Mouse (Mus musculus) forebrain, embryonic 16.5 days (tissue): ENCODE data around the gene Slc30a10. TPM values are rescaled to one million over a fixed set of nuclear protein-coding genes. Genes with fewer than 3 reads are reported as not detected.

Experiments used
- ATAC-seq: fragments of 200-750 bp; cut with Nextera tagmentation; 2 replicates; pipeline ENCODE4 v1.8.0; 2017; ENCODE audit warnings: mild to moderate bottlenecking, moderate library complexity
- H3K27ac ChIP-seq: fragments of 300-500 bp; sonication (generic); 2 replicates; pipeline ENCODE4 v1.5.1; 2014; ENCODE audit warnings: low read length, control low read depth
- H3K27me3 ChIP-seq: fragments of 300-500 bp; sonication (generic); replicated peaks from 2 replicates; pipeline ENCODE4 v1.6.1; 2014; ENCODE audit warnings: low read length; ENCODE audit not compliant: control insufficient read depth, insufficient read depth
- H3K36me3 ChIP-seq: fragments of 300-500 bp; sonication (generic); 2 replicates; pipeline ENCODE4 v1.6.1; 2014; ENCODE audit not compliant: control insufficient read depth, insufficient read depth
- H3K4me1 ChIP-seq: fragments of 300-500 bp; sonication (generic); replicated peaks from 2 replicates; pipeline ENCODE4 v1.6.1; 2014; ENCODE audit warnings: low read length; ENCODE audit not compliant: control insufficient read depth, insufficient read depth
- H3K4me2 ChIP-seq: fragments of 300-500 bp; sonication (generic); 2 replicates; pipeline ENCODE4 v1.6.1; 2014; ENCODE audit warnings: mild to moderate bottlenecking, low read length, control low read depth
- H3K4me3 ChIP-seq: fragments of 300-500 bp; sonication (generic); replicated peaks from 2 replicates; pipeline ENCODE4 v1.5.1; 2014; ENCODE audit warnings: mild to moderate bottlenecking, low read length, control low read depth
- H3K9ac ChIP-seq: fragments of 300-500 bp; sonication (generic); replicated peaks from 2 replicates; pipeline ENCODE4 v1.6.1; 2014; ENCODE audit warnings: low read depth, low read length, control low read depth
- H3K9me3 ChIP-seq: fragments of 300-500 bp; sonication (generic); 2 replicates; pipeline ENCODE4 v1.6.1; 2016; ENCODE audit warnings: low read length; ENCODE audit not compliant: control insufficient read depth
- WGBS: fragments of 180-500 bp; shearing (Covaris S2); extraction: QIAGEN DNeasy Blood & Tissue Kit; methylation state at CpG from one replicate; pipeline ENCODE4 v1.1.7; 2014; 5-methylcytosine and 5-hydroxymethylcytosine counted together
- polyA plus RNA-seq: library from polyadenylated mRNA; unstranded; fragments of >200 nt; fragmentation: Nextera tagmentation; extraction: Ambion mirVana; gene quantifications from 2 replicates; pipeline ENCODE4 v1.2.1, GENCODE M21; 2015

Gene Slc30a10
- polyA plus RNA-seq, 1 experiment from 2014 or later: 10.7 TPM

GRCm38 (mm10) chr1:185431998-185432317, 22.7 kb upstream of the Slc30a10 start:
- H3K27ac ChIP-seq: no peak overlapping the region
- H3K9ac ChIP-seq: no peak overlapping the region
- 85% methylated on average over 13 of the region's 13 CpGs for WGBS
- peaks cover 5% of the 10 kb centered on the region; the same call in 1 of the 2 replicates for H3K36me3 ChIP-seq
- H3K4me3 ChIP-seq: no peak overlapping the region
- H3K9me3 ChIP-seq: no peaks in the 10 kb centered on the region
- H3K4me1 ChIP-seq: peaks cover 8% of the 10 kb centered on the region; the same call in 1 of the 2 replicates
- H3K27me3 ChIP-seq: no peaks in the 10 kb centered on the region
- no peak overlapping the region for H3K4me2 ChIP-seq
- ATAC-seq: no peak

DNA sequence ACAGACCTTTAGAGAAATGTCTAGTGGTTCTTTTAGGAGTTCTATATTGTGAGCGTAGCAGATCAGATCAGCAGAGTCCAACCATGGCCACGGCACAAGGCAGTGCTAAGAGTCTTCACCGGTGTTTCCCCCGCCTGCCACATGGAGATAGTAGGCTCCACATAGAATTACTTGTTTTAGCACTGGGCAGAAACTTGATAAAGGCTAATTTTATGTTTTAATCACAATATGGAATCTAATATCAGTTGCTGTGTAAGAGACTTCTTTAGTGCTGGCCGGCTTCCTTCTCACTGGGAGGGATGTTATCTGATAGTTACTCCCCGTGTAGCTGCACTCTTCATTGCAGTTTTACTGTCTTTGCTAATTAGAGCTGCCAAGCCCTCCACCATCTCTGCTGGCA, 21.5 kb upstream of the Slc30a10 start:
- no peak overlapping the region for H3K4me3 ChIP-seq
- H3K4me1 ChIP-seq: peaks cover 12% of the 10 kb centered on the region
- 79% methylated on average over 6 of the region's 6 CpGs for WGBS
- no peaks in the 10 kb centered on the region for H3K9me3 ChIP-seq
- no peaks in the 10 kb centered on the region for H3K27me3 ChIP-seq
- H3K36me3 ChIP-seq: 0 out of 2 replicates have a peak, but pooled peaks cover 3% of the 10 kb centered on the region
- H3K4me2 ChIP-seq: no peak overlapping the region
- ATAC-seq: no peak
- H3K27ac ChIP-seq: no peak overlapping the region
- H3K9ac ChIP-seq: no peak overlapping the region

- H3K4me2 ChIP-seq: no peak overlapping the region
- H3K9ac ChIP-seq: no peak overlapping the region
- peak overlapping the region; percentile 93 for H3K27ac ChIP-seq
- no peaks in the 10 kb centered on the region for H3K36me3 ChIP-seq
- H3K4me1 ChIP-seq: peaks cover 51% of the 10 kb centered on the region
- peak; percentile 81 for ATAC-seq
- 22% methylated on average over 9 of the region's 9 CpGs for WGBS
- no peaks in the 10 kb centered on the region for H3K27me3 ChIP-seq
- H3K9me3 ChIP-seq: no peaks in the 10 kb centered on the region
- no peak overlapping the region for H3K4me3 ChIP-seq
Observed at GRCm38 (mm10) chr1:185438841-185439580, 15.6 kb upstream of the Slc30a10 start.

DNA sequence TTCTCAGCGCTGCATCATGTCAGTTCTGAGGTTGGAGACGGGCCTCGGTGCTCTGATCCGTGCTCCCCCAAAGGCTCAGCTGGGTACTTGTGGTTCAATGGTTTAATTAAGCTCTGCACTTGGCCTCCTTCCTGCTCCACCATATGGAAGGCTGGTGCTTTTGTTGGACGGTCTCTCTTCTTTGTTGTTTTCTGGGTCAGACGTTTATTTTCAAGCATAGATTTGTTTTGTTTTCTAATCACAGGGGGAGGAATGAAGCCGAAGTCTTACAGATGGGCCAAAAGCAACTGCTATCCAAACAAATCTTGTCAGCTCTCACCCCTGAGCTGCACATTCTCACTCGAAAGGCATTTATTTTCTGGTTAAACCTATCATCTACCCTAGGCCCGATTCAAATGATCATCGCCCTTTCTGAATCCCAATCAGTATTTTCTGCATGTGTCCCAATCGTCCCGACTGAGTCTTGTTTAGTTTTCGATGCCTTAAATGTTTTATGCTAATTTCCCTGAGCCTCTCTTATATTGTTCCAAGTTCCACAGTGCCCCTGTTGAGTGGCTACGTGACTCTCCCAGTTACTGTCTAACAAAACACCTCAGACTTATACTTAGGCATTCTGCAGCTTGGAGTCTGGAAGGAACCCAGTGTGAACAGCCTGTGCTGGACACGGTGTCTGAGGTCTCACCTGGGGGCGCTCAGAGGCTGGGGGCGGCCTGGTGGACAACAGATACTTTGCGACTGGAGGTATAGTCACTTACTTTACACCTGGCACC, 12.8 kb upstream of the Slc30a10 start:
- peak overlapping the region; percentile 21 for H3K4me2 ChIP-seq
- H3K4me1 ChIP-seq: peaks cover 42% of the 10 kb centered on the region
- H3K4me3 ChIP-seq: 0 out of 2 replicates have a peak overlapping the region, but pooled peaks have one; percentile 14
- 24% methylated on average over 18 of the region's 18 CpGs for WGBS
- H3K9me3 ChIP-seq: no peaks in the 10 kb centered on the region
- H3K27ac ChIP-seq: peak overlapping the region; percentile 83
- H3K27me3 ChIP-seq: no peaks in the 10 kb centered on the region
- ATAC-seq: peak; percentile 77
- 0 out of 2 replicates have a peak overlapping the region, but pooled peaks have one; percentile 11 for H3K9ac ChIP-seq
- no peaks in the 10 kb centered on the region for H3K36me3 ChIP-seq

DNA sequence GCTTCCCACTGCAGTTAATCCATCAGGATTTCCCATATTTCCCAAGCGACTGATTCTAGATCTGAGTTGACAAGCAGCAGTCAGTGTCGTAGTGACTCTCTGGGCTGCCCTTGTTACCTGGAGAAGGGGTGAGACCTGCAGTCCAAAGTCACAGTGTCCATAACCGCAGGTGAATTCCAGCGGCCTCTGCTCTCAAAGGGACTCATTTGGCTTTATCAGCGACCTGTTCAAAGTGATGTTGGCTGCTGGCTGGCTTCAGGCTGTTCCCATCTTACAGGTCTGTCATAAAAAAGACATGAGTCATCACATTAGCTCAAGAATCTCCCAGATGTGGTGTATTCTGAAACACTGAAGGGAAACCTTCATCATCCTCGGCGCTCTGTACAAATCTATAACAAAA, 5.7 kb upstream of the Slc30a10 start:
- no peaks in the 10 kb centered on the region for H3K4me1 ChIP-seq
- no peak overlapping the region for H3K4me3 ChIP-seq
- no peak overlapping the region for H3K27ac ChIP-seq
- no peak overlapping the region for H3K9ac ChIP-seq
- no peaks in the 10 kb centered on the region for H3K27me3 ChIP-seq
- ATAC-seq: no peak
- H3K36me3 ChIP-seq: no peaks in the 10 kb centered on the region
- H3K9me3 ChIP-seq: no peaks in the 10 kb centered on the region
- WGBS: 92% methylated on average over 7 of the region's 7 CpGs
- no peak overlapping the region for H3K4me2 ChIP-seq

DNA sequence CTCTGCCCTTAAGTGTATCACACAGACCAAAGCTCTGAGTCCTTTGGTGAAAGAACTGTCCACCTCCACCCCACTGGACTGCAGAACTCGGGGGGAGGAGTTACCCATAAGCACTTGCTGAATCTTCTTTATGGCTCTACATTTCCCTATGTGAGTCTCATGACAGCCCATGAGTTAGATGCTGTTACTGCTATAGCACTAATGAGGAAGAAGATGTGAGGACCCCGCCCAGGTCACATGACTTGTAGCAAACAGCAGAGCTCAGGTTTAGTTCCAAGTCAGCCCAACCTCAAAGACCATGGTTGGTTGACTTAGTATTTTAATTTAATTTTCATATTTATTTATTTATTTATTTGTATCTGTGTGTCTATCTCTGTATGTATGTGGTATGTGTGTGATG, 4.9 kb upstream of the Slc30a10 start:
- no peak for ATAC-seq
- H3K4me1 ChIP-seq: 0 out of 2 replicates have a peak, but pooled peaks cover 4% of the 10 kb centered on the region

DNA sequence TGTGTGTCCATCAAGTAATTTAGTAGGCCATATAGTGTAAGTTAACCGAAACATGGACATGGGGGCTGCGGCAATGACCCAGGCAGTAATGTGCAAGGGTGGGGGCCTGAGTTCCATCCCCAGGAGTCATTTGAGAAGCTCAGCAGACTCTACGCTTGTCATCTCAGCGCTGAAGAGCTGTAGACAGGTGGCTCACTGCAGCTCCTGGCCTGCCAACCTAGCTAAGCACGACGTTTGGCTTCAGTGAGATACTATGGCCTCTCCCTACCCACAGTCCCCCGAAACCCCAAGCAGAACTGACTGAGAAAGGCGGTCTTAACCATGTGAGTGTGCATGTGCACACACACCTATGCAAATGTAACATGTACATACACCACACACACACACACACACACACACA, 3.6 kb upstream of the Slc30a10 start:
- H3K27ac ChIP-seq: no peak overlapping the region
- H3K4me2 ChIP-seq: no peak overlapping the region
- H3K27me3 ChIP-seq: no peaks in the 10 kb centered on the region
- 84% methylated on average over 8 of the region's 8 CpGs for WGBS
- H3K4me1 ChIP-seq: peaks cover 9% of the 10 kb centered on the region; the same call in 1 of the 2 replicates
- no peak overlapping the region for H3K4me3 ChIP-seq
- ATAC-seq: no peak
- H3K36me3 ChIP-seq: no peaks in the 10 kb centered on the region
- H3K9me3 ChIP-seq: no peaks in the 10 kb centered on the region
- no peak overlapping the region for H3K9ac ChIP-seq

More for the DNA sequence above, 4.9 kb upstream of the Slc30a10 start:
- no peak overlapping the region for H3K4me2 ChIP-seq
- H3K27ac ChIP-seq: no peak overlapping the region
- H3K9ac ChIP-seq: no peak overlapping the region
- no peaks in the 10 kb centered on the region for H3K27me3 ChIP-seq
- H3K4me3 ChIP-seq: no peak overlapping the region
- no peaks in the 10 kb centered on the region for H3K36me3 ChIP-seq
- WGBS: 64% methylated on average over 2 of the region's 2 CpGs
- H3K9me3 ChIP-seq: no peaks in the 10 kb centered on the region

GRCm38 (mm10) chr1:185451495-185451894, 3.2 kb upstream of the Slc30a10 start:
- no peak overlapping the region for H3K9ac ChIP-seq
- ATAC-seq: no peak
- 87% methylated on average over 3 of the region's 3 CpGs for WGBS
- no peaks in the 10 kb centered on the region for H3K27me3 ChIP-seq
- no peak overlapping the region for H3K27ac ChIP-seq
- no peak overlapping the region for H3K4me3 ChIP-seq
- H3K36me3 ChIP-seq: no peaks in the 10 kb centered on the region
- H3K4me2 ChIP-seq: no peak overlapping the region
- H3K9me3 ChIP-seq: no peaks in the 10 kb centered on the region
- peaks cover 12% of the 10 kb centered on the region; the same call in 1 of the 2 replicates for H3K4me1 ChIP-seq

DNA sequence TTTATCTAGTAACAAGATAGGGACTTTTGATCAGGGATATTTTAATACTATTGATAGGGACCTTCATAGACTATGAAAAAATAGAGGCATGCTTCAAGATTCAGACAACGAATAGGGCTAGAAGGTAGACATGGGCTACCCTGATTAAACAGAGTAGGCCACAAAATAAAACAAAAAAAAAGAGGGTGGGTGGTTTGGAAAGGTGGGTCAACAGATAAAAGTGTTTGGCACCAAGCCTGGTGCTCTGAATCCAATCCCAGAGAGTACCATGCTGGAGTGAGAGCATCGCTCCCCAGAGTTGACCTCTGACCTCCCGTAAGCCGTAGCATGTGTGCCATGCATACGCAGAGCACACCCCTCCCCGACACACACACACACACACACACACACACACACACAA, 2.2 kb upstream of the Slc30a10 start:
- Histone ChIP-seq H3K4me3 (no peak overlapping the region), H3K27ac (no peak overlapping the region), H3K9ac (no peak overlapping the region), H3K4me1 (peaks cover 18% of the 10 kb centered on the region; the same call in 1 of the 2 replicates), H3K4me2 (no peak overlapping the region), H3K27me3 (no peaks in the 10 kb centered on the region), H3K9me3 (no peaks in the 10 kb centered on the region), H3K36me3 (no peaks in the 10 kb centered on the region)
- WGBS: 91% methylated on average over 6 of the region's 6 CpGs
- no peak for ATAC-seq
